Mouse (Mus musculus) stomach, postnatal 0 days (tissue): ENCODE data around the gene H1foo.

Experiments used
- CTCF ChIP-seq: IDR thresholded peaks from 2 replicates; pipeline ENCODE4 v1.5.1; 2016; ENCODE audit warnings: antibody characterized with exemption, low read depth, mild to moderate bottlenecking, moderate library complexity
- EP300 ChIP-seq: optimal IDR thresholded peaks from 2 replicates; pipeline ENCODE3; 2016; ENCODE audit warnings: antibody characterized with exemption

DNA sequence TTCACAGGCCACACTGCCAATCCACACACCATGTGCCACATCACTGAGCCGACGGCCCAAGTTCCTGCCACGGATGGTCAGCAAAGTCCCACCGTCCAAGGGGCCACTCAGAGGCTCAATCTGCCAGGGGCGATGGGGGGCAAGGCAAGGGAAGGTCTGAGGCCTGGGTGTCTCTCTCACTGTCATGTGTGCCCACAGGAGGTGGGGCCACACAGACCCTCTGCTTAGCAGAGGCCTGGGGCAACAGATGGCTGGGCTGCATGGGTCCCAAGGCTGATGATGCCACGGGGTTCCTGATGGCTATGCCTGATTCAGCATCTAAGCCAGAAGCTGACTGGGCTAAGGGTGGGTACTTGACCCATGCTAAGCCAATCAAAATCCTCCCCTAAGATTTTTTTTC is 24.0 kb downstream of the H1foo start:
- TF ChIP-seq CTCF (no peak), EP300 (no peak)
